Mouse (Mus musculus) heart, embryonic 12.5 days (tissue): ENCODE results near the gene Cntnap5a. TPM values are rescaled to one million over a fixed set of nuclear protein-coding genes. Genes with fewer than 3 reads are reported as not detected.
"Not testable (repeated sequence)": the region's sequence is repeated elsewhere in the genome, so short reads cannot be mapped to it uniquely, and the experiment has no call there.

Source experiments
- ATAC-seq: fragments of 200-750 bp; cut with Nextera tagmentation; 2 replicates; pipeline ENCODE4 v1.8.0; 2017; ENCODE audit warnings: moderate TSS enrichment, moderate library complexity; ENCODE audit not compliant: insufficient number of reproducible peaks, low FRiP score
- H3K27ac ChIP-seq: fragments of 300-500 bp; sonication (generic); 2 replicates; pipeline ENCODE4 v1.5.1; 2016; ENCODE audit warnings: mild to moderate bottlenecking, moderate library complexity; ENCODE audit not compliant: poor library complexity, severe bottlenecking
- H3K27me3 ChIP-seq: fragments of 300-500 bp; sonication (generic); replicated peaks from 2 replicates; pipeline ENCODE4 v1.6.1; 2016; ENCODE audit warnings: mild to moderate bottlenecking, moderate library complexity
- H3K36me3 ChIP-seq: fragments of 300-500 bp; sonication (generic); 2 replicates; pipeline ENCODE4 v1.6.1; 2016; ENCODE audit warnings: mild to moderate bottlenecking, moderate library complexity
- H3K4me1 ChIP-seq: fragments of 300-500 bp; sonication (generic); replicated peaks from 2 replicates; pipeline ENCODE4 v1.6.1; 2016; ENCODE audit warnings: mild to moderate bottlenecking
- H3K4me2 ChIP-seq: fragments of 300-500 bp; sonication (generic); 2 replicates; pipeline ENCODE4 v1.6.1; 2016; ENCODE audit warnings: mild to moderate bottlenecking, moderate library complexity
- H3K4me3 ChIP-seq: fragments of 300-500 bp; sonication (generic); 2 replicates; pipeline ENCODE4 v1.5.1; 2016; ENCODE audit warnings: mild to moderate bottlenecking
- H3K9ac ChIP-seq: fragments of 300-500 bp; sonication (generic); 2 replicates; pipeline ENCODE4 v1.6.1; 2016; ENCODE audit warnings: mild to moderate bottlenecking, moderate library complexity
- H3K9me3 ChIP-seq: fragments of 300-500 bp; sonication (generic); replicated peaks from 2 replicates; pipeline ENCODE4 v1.6.1; 2016; ENCODE audit warnings: mild to moderate bottlenecking, moderate library complexity
- WGBS: fragments of 180-500 bp; shearing (Covaris S2); methylation state at CpG from one replicate; pipeline ENCODE4 v1.1.7; 2016; 5-methylcytosine and 5-hydroxymethylcytosine counted together
- polyA plus RNA-seq: library from polyadenylated mRNA; unstranded; fragments of >200 nt; fragmentation: Nextera tagmentation; extraction: Ambion mirVana; gene quantifications from 2 replicates; pipeline ENCODE4 v1.2.1, GENCODE M21; 2016

Gene Cntnap5a
- polyA plus RNA-seq, 1 experiment from 2014 or later = not detected

DNA sequence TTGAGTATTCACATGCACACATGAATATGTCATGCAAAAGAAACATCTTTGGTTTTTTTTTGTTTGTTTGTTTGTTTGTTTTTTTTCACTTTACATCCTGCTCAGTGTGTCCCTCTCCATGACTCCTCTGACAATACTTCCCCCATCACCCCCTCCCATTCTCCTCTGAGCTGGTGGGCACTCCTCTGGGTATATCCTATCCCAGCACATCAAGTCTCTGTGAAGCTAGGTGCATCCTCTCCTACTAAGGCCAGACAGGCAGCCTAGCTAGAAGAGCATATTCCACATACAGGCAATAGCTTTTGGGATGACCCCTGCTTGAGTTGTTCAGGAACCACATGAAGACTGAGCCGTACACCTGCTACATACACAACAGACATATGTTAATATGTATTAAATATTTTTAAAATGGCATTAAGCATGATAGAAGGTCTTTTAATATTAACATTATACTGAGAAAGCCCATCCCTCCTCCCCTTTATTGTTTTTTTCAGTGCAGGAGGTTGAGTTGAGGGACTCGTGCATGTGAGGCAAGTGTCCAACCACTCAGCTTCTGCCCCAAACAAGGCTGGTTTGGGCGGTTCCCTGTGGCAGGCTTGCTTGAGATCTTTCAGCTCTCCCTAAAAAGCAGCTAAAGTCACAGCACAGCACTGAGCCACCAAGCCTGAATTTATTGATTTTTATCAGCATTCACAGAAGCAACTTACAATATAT is 422.6 kb downstream of the Cntnap5a start:
- H3K36me3 ChIP-seq = no peaks in the 10 kb centered on the region
- no peak for ATAC-seq
- no peaks in the 10 kb centered on the region for H3K4me1 ChIP-seq
- H3K27me3 ChIP-seq = no peaks in the 10 kb centered on the region
- H3K9ac ChIP-seq = no peak overlapping the region
- 77% methylated on average over 3 of the region's 3 CpGs for WGBS
- H3K9me3 ChIP-seq = no peaks in the 10 kb centered on the region
- H3K4me3 ChIP-seq = no peak overlapping the region
- no peak overlapping the region for H3K4me2 ChIP-seq
- H3K27ac ChIP-seq = no peak overlapping the region

- Histone ChIP-seq H3K4me3 (no peak overlapping the region), H3K27me3 (no peaks in the 10 kb centered on the region), H3K27ac (no peak overlapping the region), H3K9ac (no peak overlapping the region), H3K4me2 (no peak overlapping the region), H3K9me3 (no peaks in the 10 kb centered on the region), H3K4me1 (no peaks in the 10 kb centered on the region), H3K36me3 (no peaks in the 10 kb centered on the region)
- no peak for ATAC-seq
These were observed 423.1 kb downstream of the Cntnap5a start for GRCm38 (mm10) chr1:116107724-116108058.

DNA sequence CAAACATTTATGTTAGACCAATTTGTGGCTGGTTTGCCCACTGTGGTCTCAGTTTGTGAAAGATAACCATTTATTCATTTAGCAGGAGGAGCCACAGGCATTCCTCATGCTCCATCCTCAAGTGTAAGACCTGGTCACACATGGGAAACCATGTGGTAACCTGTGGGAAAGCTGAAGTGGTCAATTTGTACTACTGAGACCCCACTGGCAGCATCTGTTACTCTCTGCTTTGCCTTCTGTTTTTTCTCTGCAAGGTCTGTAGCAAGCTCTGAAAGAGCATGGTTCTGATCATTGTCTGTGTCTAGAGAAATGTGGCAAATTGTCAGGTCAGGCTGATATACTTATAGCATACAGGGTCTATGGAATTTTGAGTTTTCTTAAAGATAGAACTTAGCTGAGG is 423.8 kb downstream of the Cntnap5a start:
- H3K4me3 ChIP-seq = no peak overlapping the region
- no peak overlapping the region for H3K4me2 ChIP-seq
- H3K9ac ChIP-seq = no peak overlapping the region
- no peaks in the 10 kb centered on the region for H3K36me3 ChIP-seq
- no peaks in the 10 kb centered on the region for H3K4me1 ChIP-seq
- no peak for ATAC-seq
- H3K27me3 ChIP-seq = no peaks in the 10 kb centered on the region
- H3K27ac ChIP-seq = no peak overlapping the region
- no peaks in the 10 kb centered on the region for H3K9me3 ChIP-seq

DNA sequence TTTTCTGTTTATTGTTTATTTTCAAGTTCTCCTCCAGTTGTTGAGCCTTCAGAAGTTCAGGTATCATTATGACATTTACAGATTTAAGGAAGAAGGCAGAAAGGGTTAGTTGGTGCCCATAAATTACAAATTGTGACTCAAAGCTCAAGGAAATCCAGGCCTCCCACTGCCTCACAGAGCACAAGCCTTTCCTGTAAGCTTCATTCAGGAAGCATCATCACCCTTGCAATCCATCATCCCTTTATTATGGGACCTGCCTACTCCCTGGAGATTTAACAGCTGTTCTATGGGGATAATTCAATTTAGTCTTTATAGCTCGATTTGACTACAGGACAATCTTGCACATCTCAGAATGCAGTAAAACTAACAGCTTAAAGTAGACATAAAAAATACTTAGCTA is 441.2 kb downstream of the Cntnap5a start:
- no peaks in the 10 kb centered on the region for H3K9me3 ChIP-seq
- no peaks in the 10 kb centered on the region for H3K36me3 ChIP-seq
- H3K27ac ChIP-seq = no peak overlapping the region
- H3K4me3 ChIP-seq = no peak overlapping the region
- no peak overlapping the region for H3K4me2 ChIP-seq
- no peak for ATAC-seq
- H3K4me1 ChIP-seq = no peaks in the 10 kb centered on the region
- H3K9ac ChIP-seq = no peak overlapping the region
- 62% methylated on average over 1 of the region's 1 CpGs for WGBS
- H3K27me3 ChIP-seq = no peaks in the 10 kb centered on the region

DNA sequence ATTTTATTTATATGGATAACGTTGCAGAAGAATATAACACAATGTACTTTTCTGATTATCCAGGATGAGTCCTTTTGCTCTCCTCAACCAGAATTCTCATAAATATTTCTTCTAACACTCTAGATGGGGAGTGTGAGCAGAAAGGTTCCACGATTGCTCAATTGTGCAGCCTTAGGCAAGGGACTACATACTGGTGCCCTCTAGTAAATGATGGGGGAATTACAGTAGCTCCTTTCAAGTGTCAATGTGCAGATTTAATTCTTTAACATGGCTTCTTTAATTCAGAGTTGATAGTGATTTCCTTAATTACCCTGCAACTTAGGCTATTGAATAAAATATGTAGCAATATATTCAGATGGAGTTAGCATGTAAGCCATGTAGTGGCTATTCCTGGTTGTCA is 442.5 kb downstream of the Cntnap5a start:
- ATAC-seq = no peak
- no peak overlapping the region for H3K9ac ChIP-seq
- no peaks in the 10 kb centered on the region for H3K27me3 ChIP-seq
- H3K4me2 ChIP-seq = no peak overlapping the region
- no peaks in the 10 kb centered on the region for H3K9me3 ChIP-seq
- no peaks in the 10 kb centered on the region for H3K36me3 ChIP-seq
- no peak overlapping the region for H3K4me3 ChIP-seq
- WGBS = 69% methylated on average over 2 of the region's 2 CpGs
- H3K27ac ChIP-seq = no peak overlapping the region
- H3K4me1 ChIP-seq = no peaks in the 10 kb centered on the region

DNA sequence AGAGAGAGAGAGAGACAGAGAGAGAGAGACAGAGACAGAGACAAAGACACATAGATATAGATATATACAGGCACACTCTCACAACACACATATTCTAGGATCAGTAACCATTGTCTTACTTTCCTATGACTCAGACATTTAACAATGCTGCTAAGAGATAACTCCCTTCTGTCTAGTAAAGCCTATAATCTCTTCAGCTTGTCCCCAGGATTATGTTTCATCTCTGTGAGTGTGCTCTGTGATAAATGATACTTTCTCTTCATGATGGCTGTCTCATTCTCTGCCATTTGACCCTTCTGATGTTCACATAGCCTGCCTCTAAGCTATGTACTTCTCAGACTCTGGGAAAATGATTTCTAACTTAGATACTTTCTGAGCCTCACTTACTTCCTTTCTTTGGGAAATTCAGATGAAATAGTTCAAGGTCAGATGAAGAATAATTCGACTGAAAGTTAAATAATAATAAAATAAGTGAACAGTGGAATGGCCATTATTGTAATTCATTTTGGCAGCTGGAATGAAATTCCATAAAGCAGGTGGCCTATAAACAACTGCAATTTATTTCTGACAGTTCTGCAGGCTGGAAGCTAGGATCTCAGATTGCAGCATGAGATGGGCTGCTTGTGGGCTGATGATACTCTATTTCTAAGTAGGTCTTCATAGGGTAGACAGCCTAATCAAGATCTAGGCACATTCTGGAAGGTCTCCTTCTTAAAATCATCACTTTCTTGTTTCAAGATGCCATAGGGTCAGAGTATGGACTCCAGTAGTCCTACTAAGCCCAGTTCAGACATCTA is 444.1 kb downstream of the Cntnap5a start:
- H3K4me1 ChIP-seq = no peaks in the 10 kb centered on the region
- no peaks in the 10 kb centered on the region for H3K36me3 ChIP-seq
- H3K4me2 ChIP-seq = no peak overlapping the region
- H3K27me3 ChIP-seq = no peaks in the 10 kb centered on the region
- no peak overlapping the region for H3K9ac ChIP-seq
- ATAC-seq = no peak
- H3K27ac ChIP-seq = no peak overlapping the region
- 44% methylated on average over 1 of the region's 1 CpGs for WGBS
- H3K4me3 ChIP-seq = no peak overlapping the region
- H3K9me3 ChIP-seq = no peaks in the 10 kb centered on the region

GRCm38 (mm10) chr1:116132471-116132870 is 447.9 kb downstream of the Cntnap5a start:
- H3K4me3 ChIP-seq = no peak overlapping the region
- no peaks in the 10 kb centered on the region for H3K27me3 ChIP-seq
- no peak overlapping the region for H3K27ac ChIP-seq
- no peak overlapping the region for H3K4me2 ChIP-seq
- H3K36me3 ChIP-seq = no peaks in the 10 kb centered on the region
- ATAC-seq = no peak
- no peak overlapping the region for H3K9ac ChIP-seq
- no peaks in the 10 kb centered on the region for H3K4me1 ChIP-seq
- no peaks in the 10 kb centered on the region for H3K9me3 ChIP-seq

DNA sequence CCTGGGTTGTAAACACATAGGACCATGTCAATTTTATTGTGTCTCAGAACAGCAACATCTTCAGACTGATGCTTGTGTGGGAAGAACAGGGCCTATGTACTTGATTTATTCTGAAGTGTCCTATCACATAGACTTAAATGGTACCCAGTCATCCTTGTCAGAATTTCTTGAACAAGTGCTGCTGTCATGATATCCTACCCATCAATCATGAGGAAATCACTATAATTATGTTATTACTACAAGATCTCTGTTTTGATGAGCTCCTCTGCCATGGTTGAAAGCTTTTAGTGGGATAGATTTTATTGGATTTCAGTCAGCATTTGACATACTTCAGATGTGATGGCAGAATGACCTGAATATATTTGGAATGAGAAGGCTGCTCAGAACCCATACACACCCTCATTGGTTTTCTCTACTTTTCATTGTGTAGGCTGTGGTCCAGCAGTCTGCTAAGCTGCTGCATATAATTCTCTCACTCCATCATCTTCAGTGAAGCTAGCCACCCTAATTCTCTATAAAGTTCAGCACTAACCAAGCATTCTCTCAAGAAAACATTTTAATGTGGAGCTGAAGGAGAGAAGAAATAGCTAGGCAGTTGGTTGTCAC is 465.3 kb downstream of the Cntnap5a start:
- Histone ChIP-seq H3K9me3 (no peaks in the 10 kb centered on the region), H3K4me3 (no peak overlapping the region), H3K27ac (no peak overlapping the region), H3K36me3 (no peaks in the 10 kb centered on the region), H3K9ac (no peak overlapping the region), H3K4me2 (no peak overlapping the region), H3K4me1 (no peaks in the 10 kb centered on the region), H3K27me3 (no peaks in the 10 kb centered on the region)
- no peak for ATAC-seq

DNA sequence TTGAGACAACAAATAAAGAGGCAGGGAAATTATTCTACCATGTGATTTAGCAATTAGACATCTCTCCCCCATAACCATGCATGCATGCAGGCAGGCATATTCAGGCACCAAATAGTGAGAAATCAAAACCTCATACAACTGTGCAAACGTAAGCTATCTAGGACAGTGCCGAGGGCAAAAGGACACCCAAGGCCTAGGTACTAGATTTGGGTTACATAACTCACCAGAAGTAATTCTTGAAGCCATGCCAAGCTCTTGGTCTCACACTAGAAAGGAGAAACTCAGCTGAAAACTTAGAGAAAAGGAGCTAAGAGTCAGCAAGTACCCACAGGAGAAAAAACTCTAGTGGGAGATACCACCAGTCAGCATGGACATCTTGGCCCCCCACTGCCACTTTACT is 499.9 kb downstream of the Cntnap5a start:
- H3K27ac ChIP-seq = no peak overlapping the region

GRCm38 (mm10) chr1:116188142-116188541 is 503.6 kb downstream of the Cntnap5a start:
- not testable (repeated sequence) for H3K27ac ChIP-seq, H3K9ac ChIP-seq, H3K4me1 ChIP-seq, ATAC-seq, H3K27me3 ChIP-seq, H3K4me2 ChIP-seq, H3K4me3 ChIP-seq, H3K9me3 ChIP-seq, H3K36me3 ChIP-seq
- 74% methylated on average over 1 of the region's 1 CpGs for WGBS

More for the DNA sequence above, 499.9 kb downstream of the Cntnap5a start:
- Histone ChIP-seq H3K27me3 (no peaks in the 10 kb centered on the region), H3K4me3 (no peak overlapping the region), H3K4me2 (no peak overlapping the region), H3K9me3 (no peaks in the 10 kb centered on the region), H3K9ac (no peak overlapping the region), H3K4me1 (no peaks in the 10 kb centered on the region), H3K36me3 (no peaks in the 10 kb centered on the region)
- ATAC-seq = no peak
- WGBS = 78% methylated on average over 2 of the region's 2 CpGs

GRCm38 (mm10) chr1:116192299-116192698 is 507.7 kb downstream of the Cntnap5a start:
- WGBS = 76% methylated on average over 2 of the region's 2 CpGs
- Histone ChIP-seq H3K36me3 (no peaks in the 10 kb centered on the region), H3K4me1 (no peaks in the 10 kb centered on the region), H3K27me3 (no peaks in the 10 kb centered on the region), H3K4me2 (no peak overlapping the region), H3K27ac (no peak overlapping the region), H3K9ac (no peak overlapping the region), H3K9me3 (no peaks in the 10 kb centered on the region), H3K4me3 (no peak overlapping the region)
- no peak for ATAC-seq
